Mouse (Mus musculus): ENCODE results near the gene Fbln1.

DNA sequence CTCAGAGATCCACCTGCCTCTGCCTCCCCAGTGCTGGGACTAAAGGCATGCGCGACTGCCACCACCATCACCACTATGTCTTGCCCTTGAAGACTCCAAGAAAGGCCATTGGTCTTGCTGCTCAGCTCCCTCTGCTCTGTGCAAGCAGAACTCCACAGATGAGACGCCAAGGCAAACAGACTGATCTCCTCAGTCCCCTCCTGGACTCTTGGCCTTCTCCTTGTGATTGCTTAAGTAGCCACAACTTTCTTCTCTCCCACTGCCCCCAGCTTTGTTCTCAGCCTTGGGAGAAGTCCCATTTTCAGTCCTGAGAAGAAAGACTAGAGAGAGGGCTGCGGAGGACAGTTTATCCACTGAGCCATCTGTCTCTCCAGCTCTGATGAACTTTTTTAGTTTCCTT lies 23.7 kb upstream of the Fbln1 start:
- TF ChIP-seq POLR2A (IDR thresholded peaks at IDR 0.05; ENCODE audit: insufficient read depth, low read length), result no peak
- no peak for TF ChIP-seq CTCF (IDR thresholded peaks at IDR 0.05; ENCODE audit: low read depth, low read length)
